Mouse (Mus musculus) testis, postnatal 10 days (tissue): ENCODE results near the gene Aebp1.
"Not testable (repeated sequence)": the region's sequence is repeated elsewhere in the genome, so short reads cannot be mapped to it uniquely, and the experiment has no call there.

Source experiments
- DNase-seq: peaks from one replicate; pipeline ENCODE4 v3.0.0; 2021; ENCODE audit warnings: low spot score

Aebp1 gene

GRCm38 (mm10) chr11:5855902-5856301, 5.8 kb upstream of the Aebp1 start:
- DNase-seq = peak; percentile 60

- DNase-seq = no peak
These were observed 5.1 kb upstream of the Aebp1 start for GRCm38 (mm10) chr11:5856479-5857130.

- no peak for DNase-seq
These were observed 3.0 kb upstream of the Aebp1 start for GRCm38 (mm10) chr11:5858723-5859122.

- DNase-seq = no peak
These were observed 1.7 kb upstream of the Aebp1 start for GRCm38 (mm10) chr11:5859883-5860550.

DNA sequence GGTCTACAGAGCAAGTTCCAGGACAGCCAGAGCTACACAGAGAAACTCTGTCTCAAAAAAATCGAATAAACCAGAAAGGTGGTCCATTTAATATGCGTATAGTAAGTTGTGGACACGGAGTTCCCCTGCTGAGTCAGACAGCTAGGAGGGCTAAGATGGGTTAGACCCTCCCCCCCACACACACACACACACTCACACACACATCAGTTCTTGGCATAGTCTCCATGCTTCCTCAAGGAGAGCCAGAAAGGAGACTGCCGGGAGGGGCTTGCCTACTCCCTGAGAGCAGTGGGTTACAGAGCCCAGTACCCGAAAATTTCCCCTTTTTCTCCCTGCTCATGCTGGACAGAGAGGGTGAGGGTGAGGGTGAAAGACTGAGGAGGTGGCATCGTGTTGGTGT, 1.1 kb upstream of the Aebp1 start:
- DNase-seq = no peak

- no peak for DNase-seq
These were observed 803 bp downstream of the Aebp1 start for GRCm38 (mm10) chr11:5862394-5863105.

GRCm38 (mm10) chr11:5867196-5867595, 5.4 kb downstream of the Aebp1 start:
- no peak for DNase-seq

DNA sequence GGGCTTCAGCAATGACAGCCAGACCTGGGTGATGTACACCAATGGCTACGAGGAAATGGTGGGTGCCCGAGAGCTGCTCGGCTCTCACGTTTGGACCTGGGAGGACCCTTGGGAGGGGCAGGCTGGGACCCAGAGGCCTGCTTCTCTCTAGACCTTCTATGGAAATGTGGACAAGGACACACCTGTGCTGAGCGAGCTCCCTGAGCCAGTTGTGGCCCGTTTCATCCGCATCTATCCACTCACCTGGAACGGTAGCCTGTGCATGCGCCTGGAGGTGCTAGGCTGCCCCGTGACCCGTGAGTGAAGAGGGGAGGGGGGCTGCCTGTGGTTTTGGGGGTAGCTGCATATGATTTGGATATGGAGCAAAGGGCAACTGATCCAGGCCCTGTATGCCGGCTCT, 6.6 kb downstream of the Aebp1 start:
- DNase-seq = no peak

DNA sequence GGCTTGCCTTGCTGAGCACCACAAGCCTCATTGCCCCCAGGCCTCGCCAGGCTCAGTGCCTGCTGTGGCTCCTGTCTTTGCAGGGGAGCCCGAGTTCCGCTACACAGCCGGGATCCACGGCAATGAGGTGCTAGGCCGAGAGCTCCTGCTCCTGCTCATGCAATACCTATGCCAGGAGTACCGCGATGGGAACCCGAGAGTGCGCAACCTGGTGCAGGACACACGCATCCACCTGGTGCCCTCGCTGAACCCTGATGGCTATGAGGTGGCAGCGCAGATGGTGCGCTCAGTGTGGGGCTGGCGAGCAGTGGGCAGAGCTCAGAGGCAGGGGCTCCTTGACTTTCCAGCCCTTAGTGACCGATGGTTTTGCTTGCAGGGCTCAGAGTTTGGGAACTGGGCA, 7.6 kb downstream of the Aebp1 start:
- no peak for DNase-seq

GRCm38 (mm10) chr11:5870069-5870468, 8.3 kb downstream of the Aebp1 start:
- DNase-seq = no peak

GRCm38 (mm10) chr11:5872707-5873106, 11.0 kb downstream of the Aebp1 start:
- no peak for DNase-seq

GRCm38 (mm10) chr11:5873192-5873591, 11.4 kb downstream of the Aebp1 start:
- no peak for DNase-seq

GRCm38 (mm10) chr11:5877421-5877820, 15.7 kb downstream of the Aebp1 start:
- DNase-seq = no peak

GRCm38 (mm10) chr11:5877921-5878526, 16.3 kb downstream of the Aebp1 start, which contains the start of gene Pold2:
Gene Pold2, minus strand, starts transcription at chr11:5878292.
- peak; percentile 97 for DNase-seq

DNA sequence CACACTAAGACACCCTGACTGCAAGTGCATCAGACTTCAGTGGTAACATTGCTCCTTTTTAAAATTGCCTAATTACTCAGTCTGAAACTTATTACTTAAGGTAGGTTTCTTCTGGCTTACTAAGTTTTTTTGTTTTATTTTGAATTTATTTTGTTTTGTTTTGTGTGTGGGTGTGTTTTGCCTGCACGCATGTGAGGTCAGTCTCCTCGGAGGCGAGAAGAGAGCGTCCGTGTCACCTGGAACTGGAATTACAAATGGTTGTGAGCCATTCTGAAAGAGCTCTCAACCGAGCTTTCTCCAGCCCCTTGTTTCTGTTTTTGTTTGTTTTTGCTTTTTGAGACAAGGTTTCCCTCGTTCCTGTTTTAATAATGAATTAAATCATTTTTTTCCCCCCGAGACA, 16.9 kb downstream of the Aebp1 start:
- DNase-seq = no peak

DNA sequence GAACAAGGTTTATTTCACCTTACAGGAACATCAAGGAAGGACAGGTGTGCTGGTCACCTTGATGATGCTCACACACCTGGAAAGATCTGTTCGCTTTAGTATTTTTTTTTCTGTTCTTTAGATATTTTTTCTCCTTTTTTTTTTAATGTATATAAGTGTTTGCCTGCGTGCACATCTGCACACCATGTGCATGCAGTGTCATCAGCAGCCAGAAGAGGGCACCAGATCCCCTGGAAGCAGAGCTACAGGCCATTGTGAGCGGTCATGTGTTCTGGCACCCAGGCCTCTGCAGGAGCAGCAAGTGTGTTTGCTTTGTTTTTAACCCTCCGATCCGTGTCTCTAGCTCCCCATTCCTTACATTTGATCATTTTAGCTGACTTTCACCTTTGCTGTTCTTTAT, 18.2 kb downstream of the Aebp1 start:
- peak; percentile 83 for DNase-seq

DNA sequence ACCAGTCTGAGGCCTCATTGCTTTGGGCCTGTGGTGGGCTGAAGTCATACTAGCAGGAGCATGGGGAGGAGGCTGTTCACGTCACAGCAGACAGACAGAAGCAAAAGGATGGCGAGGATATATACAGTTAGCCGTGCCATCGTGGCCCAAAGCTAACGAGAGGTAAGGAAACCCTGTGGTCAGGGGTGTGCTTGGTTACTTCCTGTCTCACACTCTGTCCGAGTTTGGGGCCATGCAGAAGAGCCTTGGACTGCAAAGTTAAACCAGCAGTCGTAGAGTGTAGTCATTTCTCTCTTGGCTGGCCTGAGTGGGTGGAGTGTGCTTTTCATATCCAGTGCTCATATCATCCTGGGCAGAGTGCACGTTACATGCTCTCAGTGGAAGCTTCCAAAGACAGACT, 20.8 kb downstream of the Aebp1 start:
- no peak for DNase-seq

DNA sequence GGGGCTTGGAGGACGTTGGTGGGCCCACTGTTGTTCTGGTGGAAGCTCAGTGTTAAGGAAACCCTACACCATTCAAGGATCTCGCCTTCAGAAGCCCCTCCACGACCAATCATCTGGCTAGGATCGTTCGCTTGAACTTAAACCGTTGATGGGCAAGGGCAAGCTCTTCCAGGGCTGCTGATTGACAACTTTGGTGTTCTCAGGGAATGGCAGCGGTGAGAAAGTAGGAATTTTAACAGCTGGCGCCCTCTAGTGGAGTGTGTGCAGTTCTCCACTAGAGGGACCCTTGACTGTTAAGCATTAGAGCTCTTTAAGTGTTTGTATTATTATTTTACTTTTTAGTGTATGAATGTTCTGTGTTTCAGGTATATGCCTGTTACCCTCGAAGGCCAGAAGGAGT, 24.4 kb downstream of the Aebp1 start:
- peak; percentile 79 for DNase-seq

GRCm38 (mm10) chr11:5887250-5887649, 25.5 kb downstream of the Aebp1 start:
- DNase-seq = no peak

GRCm38 (mm10) chr11:5888563-5888962, 26.8 kb downstream of the Aebp1 start:
- not testable (repeated sequence) for DNase-seq

DNA sequence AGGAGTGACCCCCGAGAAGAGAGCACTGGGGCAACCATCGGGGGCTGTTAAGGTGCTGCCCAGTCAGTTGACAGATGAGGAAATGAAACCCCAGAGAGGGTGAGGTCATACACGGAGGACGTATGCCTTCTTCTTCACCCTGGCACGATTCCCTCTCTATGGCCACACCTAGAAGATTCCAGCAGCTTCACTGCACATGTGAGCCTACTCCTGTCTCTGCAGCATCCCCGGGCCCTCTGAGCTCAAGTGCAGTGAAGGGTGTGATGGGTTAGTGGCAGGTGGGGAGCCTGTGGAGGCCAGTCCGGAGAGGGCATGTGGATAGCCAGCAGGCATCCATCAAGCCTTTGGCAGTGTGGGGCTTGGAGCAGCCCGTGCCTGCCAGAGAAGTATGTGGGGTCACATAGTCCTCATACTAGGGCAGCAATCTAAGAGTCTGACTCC, 30.4 kb downstream of the Aebp1 start:
- DNase-seq = no peak

- no peak for DNase-seq
These were observed 31.1 kb downstream of the Aebp1 start for GRCm38 (mm10) chr11:5892810-5893368.
